Mouse (Mus musculus) embryonic facial prominence, embryonic 12.5 days (tissue): ENCODE data around the gene Olfr1371. TPM values are rescaled to one million over a fixed set of nuclear protein-coding genes. Genes with fewer than 3 reads are reported as not detected.
"Not testable (repeated sequence)": the region's sequence is repeated elsewhere in the genome, so short reads cannot be mapped to it uniquely, and the experiment has no call there.

Experiments used
- ATAC-seq: fragments of 200-750 bp; cut with Nextera tagmentation; 2 replicates; pipeline ENCODE4 v1.8.0; 2017; ENCODE audit not compliant: insufficient number of reproducible peaks, insufficient read depth, low FRiP score, low TSS enrichment
- H3K27ac ChIP-seq: fragments of 300-500 bp; sonication (generic); 2 replicates; pipeline ENCODE4 v1.5.1; 2016; ENCODE audit warnings: mild to moderate bottlenecking
- H3K27me3 ChIP-seq: fragments of 300-500 bp; sonication (generic); 2 replicates; pipeline ENCODE4 v1.6.1; 2016; ENCODE audit warnings: mild to moderate bottlenecking, moderate library complexity
- H3K36me3 ChIP-seq: fragments of 300-500 bp; sonication (generic); 2 replicates; pipeline ENCODE4 v1.6.1; 2016; ENCODE audit warnings: mild to moderate bottlenecking
- H3K4me1 ChIP-seq: fragments of 300-500 bp; sonication (generic); 2 replicates; pipeline ENCODE4 v1.6.1; 2016
- H3K4me2 ChIP-seq: fragments of 300-500 bp; sonication (generic); replicated peaks from 2 replicates; pipeline ENCODE4 v1.6.1; 2016; ENCODE audit warnings: mild to moderate bottlenecking, moderate library complexity
- H3K4me3 ChIP-seq: fragments of 300-500 bp; sonication (generic); 2 replicates; pipeline ENCODE4 v1.5.1; 2016; ENCODE audit warnings: mild to moderate bottlenecking
- H3K9ac ChIP-seq: fragments of 300-500 bp; sonication (generic); 2 replicates; pipeline ENCODE4 v1.6.1; 2016; ENCODE audit warnings: mild to moderate bottlenecking, moderate library complexity
- H3K9me3 ChIP-seq: fragments of 300-500 bp; sonication (generic); 2 replicates; pipeline ENCODE4 v1.6.1; 2016; ENCODE audit warnings: mild to moderate bottlenecking, moderate library complexity
- whole genome bisulfite sequencing: fragments of 180-500 bp; shearing (Covaris S2); methylation state at CpG from one replicate; pipeline ENCODE4 v1.1.7; 2016; 5-methylcytosine and 5-hydroxymethylcytosine counted together
- polyA plus RNA-seq: library from polyadenylated mRNA; unstranded; fragments of >200 nt; fragmentation: Nextera tagmentation; extraction: Ambion mirVana; gene quantifications from 2 replicates; pipeline ENCODE4 v1.2.1, GENCODE M21; 2016

Olfr1371 gene
- polyA plus RNA-seq, 1 experiment from 2014 or later: not detected

- Histone ChIP-seq H3K27ac (no peak overlapping the region), H3K27me3 (peaks cover 6% of the 10 kb centered on the region; the same call in 1 of the 2 replicates), H3K9ac (no peak overlapping the region), H3K9me3 (no peaks in the 10 kb centered on the region), H3K4me1 (no peaks in the 10 kb centered on the region; the same call in 1 of the 2 replicates), H3K4me3 (no peak overlapping the region), H3K36me3 (no peaks in the 10 kb centered on the region), H3K4me2 (no peak overlapping the region)
- no peak for ATAC-seq
- 62% methylated on average over 6 of the region's 6 CpGs for WGBS
Measured at GRCm38 (mm10) chr11:52222891-52223290, 9.1 kb upstream of the Olfr1371 start.

DNA sequence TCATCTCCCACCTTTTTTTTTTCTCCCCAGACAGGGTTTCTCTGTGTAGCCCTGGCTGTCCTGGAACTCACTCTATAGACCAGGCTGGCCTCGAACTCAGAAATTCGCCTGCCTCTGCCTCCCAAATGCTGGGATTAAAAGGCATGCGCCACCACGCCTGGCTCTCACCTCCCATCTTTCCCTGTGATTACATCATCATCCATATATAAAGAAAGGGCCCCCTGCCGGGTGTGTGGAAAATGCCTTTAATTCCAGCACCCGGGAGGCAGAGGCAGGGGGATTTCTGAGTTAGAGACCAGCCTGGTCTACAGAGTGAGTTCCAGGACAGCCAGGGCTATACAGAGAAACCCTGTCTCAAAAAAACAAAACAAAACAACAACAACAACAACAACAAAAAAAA is 8.1 kb upstream of the Olfr1371 start:
- not testable (repeated sequence) for H3K27me3 ChIP-seq, H3K9me3 ChIP-seq
- WGBS: 88% methylated on average over 6 of the region's 6 CpGs

DNA sequence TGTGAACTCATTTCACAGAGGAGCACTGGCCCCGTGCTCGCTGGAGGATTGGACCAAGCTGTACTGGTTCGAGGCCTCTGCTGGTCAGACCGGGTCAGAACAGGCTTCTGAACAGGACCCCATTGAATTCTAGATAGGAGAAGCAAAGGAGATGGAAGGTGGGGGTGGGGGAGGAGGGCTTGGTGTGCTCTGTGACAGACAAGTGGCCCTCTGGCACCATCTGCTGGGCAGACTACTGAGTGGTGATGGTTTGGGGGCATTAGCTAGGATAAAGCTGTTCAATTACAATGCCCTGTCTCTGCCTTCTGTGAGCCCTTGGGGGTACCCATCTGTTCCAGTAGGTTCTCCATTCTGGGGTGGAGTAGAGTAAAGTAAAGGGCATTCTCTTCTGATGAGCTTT is 6.5 kb upstream of the Olfr1371 start:
- H3K4me2 ChIP-seq: no peak overlapping the region
- ATAC-seq: no peak
- WGBS: 7% methylated on average over 4 of the region's 4 CpGs

More for the DNA sequence above, 8.1 kb upstream of the Olfr1371 start:
- H3K4me2 ChIP-seq, H3K27ac ChIP-seq, H3K4me1 ChIP-seq, H3K36me3 ChIP-seq, H3K4me3 ChIP-seq, ATAC-seq, H3K9ac ChIP-seq: not testable (repeated sequence)

GRCm38 (mm10) chr11:52196496-52197023 is 17.2 kb downstream of the Olfr1371 start:
- not testable (repeated sequence) for H3K9ac ChIP-seq, H3K4me1 ChIP-seq, H3K27me3 ChIP-seq, ATAC-seq, H3K4me3 ChIP-seq, H3K4me2 ChIP-seq, H3K9me3 ChIP-seq, H3K27ac ChIP-seq, H3K36me3 ChIP-seq
- WGBS: 83% methylated on average over 8 of the region's 8 CpGs

More for the DNA sequence above, 6.5 kb upstream of the Olfr1371 start:
- no peak overlapping the region for H3K4me3 ChIP-seq
- no peaks in the 10 kb centered on the region for H3K36me3 ChIP-seq
- no peak overlapping the region for H3K9ac ChIP-seq
- no peaks in the 10 kb centered on the region for H3K9me3 ChIP-seq
- H3K4me1 ChIP-seq: no peaks in the 10 kb centered on the region; the same call in 1 of the 2 replicates
- H3K27me3 ChIP-seq: peaks cover 6% of the 10 kb centered on the region; the same call in 1 of the 2 replicates
- no peak overlapping the region for H3K27ac ChIP-seq

DNA sequence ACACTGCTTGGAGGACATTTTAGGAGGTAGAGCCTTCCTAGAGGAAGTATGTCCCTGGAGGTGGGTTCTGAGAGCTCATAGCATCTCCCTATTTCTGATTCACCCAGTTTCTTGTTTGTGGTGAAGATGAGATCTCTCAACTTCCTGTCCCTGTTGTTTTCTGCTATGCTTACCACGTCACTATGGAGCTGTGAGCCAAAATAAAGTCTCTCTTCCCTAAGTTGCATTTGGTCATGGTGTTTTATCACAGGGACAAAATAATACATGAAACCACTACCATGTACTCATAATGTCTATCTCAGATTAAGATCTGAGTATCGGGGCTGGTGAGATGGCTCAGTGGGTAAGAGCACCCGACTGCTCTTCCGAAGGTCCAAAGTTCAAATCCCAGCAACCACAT is 33.1 kb downstream of the Olfr1371 start:
- H3K9me3 ChIP-seq, H3K9ac ChIP-seq, H3K4me1 ChIP-seq, H3K27me3 ChIP-seq, H3K4me3 ChIP-seq, H3K27ac ChIP-seq, H3K4me2 ChIP-seq, H3K36me3 ChIP-seq, ATAC-seq: not testable (repeated sequence)
- WGBS: 92% methylated on average over 4 of the region's 4 CpGs

DNA sequence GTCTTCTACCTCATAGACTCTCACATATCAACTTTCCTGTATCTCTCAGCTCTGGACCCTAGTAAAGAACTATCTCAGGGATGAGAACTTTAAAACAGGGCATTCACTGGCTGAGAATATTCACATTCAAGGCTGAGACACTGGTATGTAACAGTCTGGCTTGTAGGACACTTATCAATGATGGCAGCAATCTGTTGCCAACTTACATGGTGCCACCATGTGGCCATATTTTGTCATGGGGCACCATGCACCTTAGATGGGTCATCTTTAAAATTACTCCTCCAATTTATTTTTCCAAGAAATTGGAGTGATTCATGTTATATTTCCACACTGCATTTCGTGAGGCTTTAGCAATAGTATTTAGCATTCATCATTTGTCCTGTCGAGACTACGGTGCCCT is 33.9 kb downstream of the Olfr1371 start:
- H3K36me3 ChIP-seq, H3K4me2 ChIP-seq, H3K27me3 ChIP-seq, H3K4me3 ChIP-seq, H3K9me3 ChIP-seq, H3K27ac ChIP-seq, ATAC-seq, H3K9ac ChIP-seq, H3K4me1 ChIP-seq: not testable (repeated sequence)
- 100% methylated on average over 2 of the region's 3 CpGs for WGBS

DNA sequence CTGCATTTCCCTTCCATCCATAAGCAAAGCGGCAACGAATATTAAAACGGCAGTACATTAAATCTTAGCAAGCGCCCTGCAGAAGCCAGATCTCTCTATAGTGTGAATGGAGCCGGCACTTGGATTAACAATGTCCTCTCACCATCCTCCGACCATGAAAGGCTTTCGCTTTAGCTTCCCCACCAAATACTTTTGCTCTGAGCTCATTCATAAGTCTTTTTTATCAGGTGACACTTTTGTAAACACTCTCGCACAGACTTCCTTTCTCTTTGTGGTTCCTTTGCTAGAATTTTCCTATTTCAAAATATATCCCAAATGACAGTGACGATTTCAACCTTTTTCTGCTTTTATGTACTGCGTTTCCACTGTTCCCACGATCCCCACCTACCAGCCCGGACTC is 45.3 kb downstream of the Olfr1371 start:
- ATAC-seq: no peak
- peak overlapping the region; percentile 65 for H3K4me2 ChIP-seq
- no peaks in the 10 kb centered on the region for H3K9me3 ChIP-seq
- H3K27ac ChIP-seq: no peak overlapping the region
- H3K9ac ChIP-seq: peak overlapping the region; percentile 33; the same call in 1 of the 2 replicates
- 21% methylated on average over 12 of the region's 12 CpGs for WGBS
- no peaks in the 10 kb centered on the region for H3K36me3 ChIP-seq
- peak overlapping the region; percentile 41 for H3K4me3 ChIP-seq
- no peaks in the 10 kb centered on the region; the same call in 1 of the 2 replicates for H3K4me1 ChIP-seq
- H3K27me3 ChIP-seq: peaks cover 58% of the 10 kb centered on the region

- Histone ChIP-seq H3K4me2 (peak overlapping the region; percentile 65), H3K4me3 (peak overlapping the region; percentile 41), H3K9ac (peak overlapping the region; percentile 33), H3K27me3 (peaks cover 58% of the 10 kb centered on the region)
- WGBS: 2% methylated on average over 29 of the region's 42 CpGs
- not testable (repeated sequence) for H3K9me3 ChIP-seq, H3K4me1 ChIP-seq, H3K36me3 ChIP-seq, H3K27ac ChIP-seq
- ATAC-seq: 0 out of 2 replicates have a peak, but pooled peaks have one; percentile 67
Measured at GRCm38 (mm10) chr11:52167901-52168302, 45.9 kb downstream of the Olfr1371 start.

DNA sequence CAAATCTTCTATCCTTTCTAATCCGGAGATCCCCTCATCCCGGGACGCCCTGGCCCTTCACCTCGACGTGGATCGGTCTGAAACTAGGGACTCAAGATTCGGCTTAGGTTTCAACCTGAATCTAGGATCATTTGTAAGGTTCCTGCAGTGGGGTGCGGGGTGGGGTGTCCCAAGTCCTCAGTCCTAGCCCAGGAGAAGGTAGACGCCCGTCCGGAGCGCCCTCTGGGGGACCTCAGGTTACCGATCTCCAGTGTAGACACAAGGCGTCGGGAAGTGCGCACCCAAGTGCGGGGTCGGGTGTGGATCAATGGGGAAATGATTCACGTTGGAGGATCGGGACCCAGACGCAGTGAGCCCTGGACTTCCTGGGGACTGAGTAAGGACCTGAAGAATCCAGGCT is 46.7 kb downstream of the Olfr1371 start:
- Histone ChIP-seq H3K4me2 (no peak overlapping the region), H3K9me3 (no peaks in the 10 kb centered on the region), H3K27me3 (peaks cover 58% of the 10 kb centered on the region), H3K36me3 (no peaks in the 10 kb centered on the region), H3K9ac (no peak overlapping the region), H3K4me1 (no peaks in the 10 kb centered on the region; the same call in 1 of the 2 replicates), H3K27ac (no peak overlapping the region), H3K4me3 (peak overlapping the region; percentile 12; the same call in 1 of the 2 replicates)
- under 1% methylated on average over 21 of the region's 21 CpGs for WGBS
- ATAC-seq: no peak

DNA sequence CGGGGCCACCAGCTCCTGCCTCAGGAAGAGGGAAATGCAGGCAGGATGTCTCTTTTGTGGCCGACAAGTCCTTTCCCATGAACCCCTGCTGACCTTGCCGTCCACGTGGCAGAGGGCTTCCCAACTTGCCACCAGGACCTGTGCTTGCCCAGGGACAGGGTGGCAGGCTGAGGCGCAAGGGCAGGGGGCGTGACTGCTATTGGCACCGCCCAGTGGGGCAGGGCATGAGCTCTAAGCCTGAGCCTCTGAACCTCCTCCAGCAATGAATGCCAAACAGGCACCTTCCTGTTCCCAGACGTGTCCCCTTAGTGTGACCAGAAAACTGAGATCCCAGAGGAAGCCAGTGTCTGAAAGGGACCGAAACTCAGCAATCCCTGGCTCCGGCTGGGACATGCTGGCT is 49.9 kb downstream of the Olfr1371 start:
- Histone ChIP-seq H3K4me2 (no peak overlapping the region), H3K4me1 (no peaks in the 10 kb centered on the region; the same call in 1 of the 2 replicates), H3K36me3 (no peaks in the 10 kb centered on the region), H3K4me3 (no peak overlapping the region), H3K27ac (no peak overlapping the region), H3K27me3 (peaks cover 36% of the 10 kb centered on the region), H3K9me3 (no peaks in the 10 kb centered on the region), H3K9ac (no peak overlapping the region)
- 35% methylated on average over 10 of the region's 10 CpGs for WGBS
- ATAC-seq: no peak
